Mouse (Mus musculus) adrenal gland, postnatal 4 days (tissue): ENCODE results near the gene Cst7. TPM values are rescaled to one million over a fixed set of nuclear protein-coding genes. Genes with fewer than 3 reads are reported as not detected.

Experiments used
- DNase-seq, 2 experiments: peaks; one replicate each; pipeline ENCODE4 v3.0.0; 2021 to 2022; ENCODE audit warnings: low spot score in 2 of 2, mixed read lengths in 2 of 2
- total RNA-seq, 2 experiments: library from RNA; stranded (reverse); gene quantifications; 2 replicates each; pipeline ENCODE4 v1.2.3; 2021

Cst7 gene
- total RNA-seq, 2 experiments from 2014 or later: 0.31 TPM

DNA sequence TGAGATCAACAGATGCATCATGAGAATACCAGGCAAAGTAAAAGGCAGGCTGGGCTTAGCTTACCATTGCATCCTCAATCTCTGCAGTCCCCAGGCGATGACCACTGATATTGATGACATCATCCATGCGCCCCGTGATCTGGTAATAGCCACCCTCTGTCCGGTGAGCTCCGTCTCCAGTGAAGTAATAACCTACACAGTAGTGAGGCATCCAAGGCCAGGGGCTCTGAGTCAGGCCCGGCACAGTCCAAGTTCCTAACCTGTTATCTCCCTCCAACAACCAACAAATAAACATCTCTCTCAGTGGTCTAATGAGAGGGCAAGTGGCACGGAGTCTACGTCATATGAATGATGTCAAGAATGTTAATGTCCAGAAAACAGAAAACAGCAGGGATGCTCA lies 54.7 kb downstream of the Cst7 start:
- DNase-seq: no peak

DNA sequence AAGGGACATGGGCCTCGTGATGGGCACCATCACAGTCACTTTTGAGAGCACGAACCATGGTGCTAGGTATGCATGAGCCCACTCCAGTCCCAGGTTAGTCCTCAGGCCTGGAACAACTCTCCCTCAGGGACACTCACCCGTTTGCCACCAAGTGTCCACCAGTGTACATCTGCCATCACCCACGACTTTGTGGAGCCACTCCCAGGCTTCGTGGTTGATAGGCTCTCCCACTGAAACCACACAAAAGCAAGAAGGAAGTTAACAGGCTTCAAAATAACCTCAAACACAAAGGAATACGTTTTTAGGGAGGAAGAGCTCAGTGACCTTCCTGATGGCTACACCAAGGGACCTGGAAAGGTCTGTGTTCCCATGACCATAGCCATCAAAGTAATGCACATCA lies 56.9 kb downstream of the Cst7 start:
- no peak for DNase-seq

Other genes starting within 250 kb of the Cst7 start
- gene Gm10130, start 246.7 kb upstream of the Cst7 start, total RNA-seq: 1 to 10 TPM; 5.6 to 6.7 TPM
- gene 3300002I08Rik, start 207.7 kb upstream of the Cst7 start, total RNA-seq: 10 to 100 TPM in 1 of 2 experiments, 1 to 10 TPM in 1; 8.4 to 10.1 TPM
- 1 to 10 TPM; 9.2 to 9.8 TPM for gene Zfp442, start 118.9 kb upstream of the Cst7 start, total RNA-seq
- gene Zfp345, start 85.3 kb upstream of the Cst7 start, total RNA-seq: 1 to 10 TPM; 1.4 to 1.9 TPM
- gene Apmap, start 38.2 kb downstream of the Cst7 start, total RNA-seq: 10 to 100 TPM; 87.6 to 95.1 TPM
- gene Acss1, start 98.1 kb downstream of the Cst7 start, total RNA-seq: 10 to 100 TPM; 10.8 to 17.1 TPM
- gene Vsx1, start 118.9 kb downstream of the Cst7 start, total RNA-seq: not detected
- 10 to 100 TPM; 11.2 to 12.8 TPM for gene Entpd6, start 178.6 kb downstream of the Cst7 start, total RNA-seq
- gene Pygb, start 216.3 kb downstream of the Cst7 start, total RNA-seq: 10 to 100 TPM; 52.2 to 54.5 TPM